Mouse (Mus musculus): ENCODE measurements around the gene Tnfsfm13. TPM values are rescaled to one million over a fixed set of nuclear protein-coding genes. Genes with fewer than 3 reads are reported as not detected.

The Tnfsfm13 gene
- total and polyA plus RNA-seq, 3 experiments: 0.08 TPM; not detected in 2

GRCm38 (mm10) chr11:69729063-69729462 is 33.2 kb upstream of the Tnfsfm13 start (continued):
- TF ChIP-seq GABPA (IDR thresholded peaks at IDR 0.05; ENCODE audit: insufficient replicate concordance, low read depth, low read length) (no peak), SIN3A (IDR thresholded peaks at IDR 0.05; ENCODE audit: low read length) (no peak), USF2 (conservative IDR thresholded peaks at IDR 0.05; ENCODE audit: low read depth, low read length) (no peak), NELFE (IDR thresholded peaks at IDR 0.05; ENCODE audit: low read depth, low read length) (no peak), MAZ (IDR thresholded peaks at IDR 0.05; ENCODE audit: low read depth, low read length) (no peak), CHD2 (IDR thresholded peaks at IDR 0.05; ENCODE audit: low read length) (no peak), MEF2A (IDR thresholded peaks at IDR 0.05; ENCODE audit: borderline replicate concordance, low read depth, low read length) (no peak), TBP (conservative IDR thresholded peaks at IDR 0.05; ENCODE audit: low read depth, low read length) (no peak), NRF1 (IDR thresholded peaks at IDR 0.05; ENCODE audit: low read depth, low read length) (no peak), USF1 (IDR thresholded peaks at IDR 0.05; ENCODE audit: low read depth, low read length) (no peak), POLR2AphosphoS2 (IDR thresholded peaks at IDR 0.05; ENCODE audit: low read depth, low read length) (no peak), HCFC1 (IDR thresholded peaks at IDR 0.05; ENCODE audit: low read depth, low read length) (no peak), POLR2A (IDR thresholded peaks at IDR 0.05; ENCODE audit: low read depth, low read length) (no peak), EP300 (IDR thresholded peaks at IDR 0.05; ENCODE audit: low read length) (no peak), E2F4 (IDR thresholded peaks at IDR 0.05; ENCODE audit: insufficient replicate concordance, low read depth, low read length) (no peak), JUN (IDR thresholded peaks at IDR 0.05; ENCODE audit: insufficient read depth, low read depth, low read length) (no peak)

GRCm38 (mm10) chr11:69725951-69726350 is 30.1 kb upstream of the Tnfsfm13 start:
- H3K4me2 ChIP-seq (ENCODE audit: insufficient read depth, low read depth, poor library complexity, severe bottlenecking): no peak overlapping the region
- H3K79me2 ChIP-seq (replicated peaks; ENCODE audit: control insufficient read depth, extremely low read depth, insufficient read depth, poor library complexity, severe bottlenecking): no peaks in the 10 kb centered on the region
- no peaks in the 10 kb centered on the region for H3K9me3 ChIP-seq (replicated peaks; ENCODE audit: low read length)
- in situ Hi-C loops (cut with MboI; ENCODE audit: low pct_ligation_motif_present, low pct_unique_long_range_greater_than_20kb, low sequenced_read_pairs) (no loop called here), dilution Hi-C loops (cut with MboI; ENCODE audit: extremely low pct_ligation_motif_present, extremely low pct_unique_long_range_greater_than_20kb, low sequenced_read_pairs) (no loop called here)
- no peaks in the 10 kb centered on the region; a peak in 1 of 4 replicates for H3K4me1 ChIP-seq (ENCODE audit: control insufficient read depth in 1 of 2, insufficient read depth in 2 of 2)
- no peak for TF ChIP-seq SMC3 (IDR thresholded peaks at IDR 0.05; ENCODE audit: low read depth, low read length)
- no peak for TF ChIP-seq MXI1 (IDR thresholded peaks at IDR 0.05; ENCODE audit: low read depth, low read length)
- no peak for TF ChIP-seq PAX5 (IDR thresholded peaks at IDR 0.05; ENCODE audit: low read length)
- no peak for TF ChIP-seq USF2 (conservative IDR thresholded peaks at IDR 0.05; ENCODE audit: low read depth, low read length)
- TF ChIP-seq MAZ (IDR thresholded peaks at IDR 0.05; ENCODE audit: low read depth, low read length): no peak
- TF ChIP-seq POLR2A (IDR thresholded peaks at IDR 0.05; ENCODE audit: low read depth, low read length): no peak
- TF ChIP-seq NELFE (IDR thresholded peaks at IDR 0.05; ENCODE audit: low read depth, low read length): no peak
- TF ChIP-seq MEF2A (IDR thresholded peaks at IDR 0.05; ENCODE audit: borderline replicate concordance, low read depth, low read length): no peak
- TF ChIP-seq ZMIZ1 (IDR thresholded peaks at IDR 0.05; ENCODE audit: low read depth, low read length): no peak
- TF ChIP-seq CHD1 (IDR thresholded peaks at IDR 0.05; ENCODE audit: low read depth, low read length): no peak
- TF ChIP-seq USF1 (IDR thresholded peaks at IDR 0.05; ENCODE audit: low read depth, low read length): no peak
- TF ChIP-seq SIN3A (IDR thresholded peaks at IDR 0.05; ENCODE audit: low read length): no peak
- TF ChIP-seq POLR2AphosphoS2 (IDR thresholded peaks at IDR 0.05; ENCODE audit: low read depth, low read length): no peak
- no peak for TF ChIP-seq TBP (conservative IDR thresholded peaks at IDR 0.05; ENCODE audit: low read depth, low read length)
- no peak overlapping the region for H3K27ac ChIP-seq (ENCODE audit: insufficient read depth, low read depth)
- no peak for DNase-seq (ENCODE audit: extremely low read depth)
- H3K4me3 ChIP-seq (replicated peaks in 1 of 3; ENCODE audit: low read depth in 2 of 3, low read length in 2 of 3, poor library complexity in 1 of 3): no peak overlapping the region
- no peak overlapping the region for H3K9ac ChIP-seq (ENCODE audit: insufficient read depth, low read depth)
- H3K27me3 ChIP-seq (replicated peaks): no peaks in the 10 kb centered on the region
- H3K36me3 ChIP-seq (replicated peaks in 1 of 2; ENCODE audit: control insufficient read depth in 1 of 2, insufficient read depth in 1 of 2, low read length in 1 of 2): no peaks in the 10 kb centered on the region

Data from CH12.LX (cell line).